Mouse (Mus musculus) kidney, postnatal 4 days (tissue): ENCODE data around the gene Rpl19.

Experiments
- DNase-seq, 2 experiments: peaks; one replicate each; pipeline ENCODE4 v3.0.0; 2021; ENCODE audit warnings: mixed read lengths in 2 of 2

The Rpl19 gene

GRCm38 (mm10) chr11:98026570-98027296 is at the start of gene Rpl19:
Gene Rpl19 (plus strand): TSS chr11:98026710.
- peak; percentile 94 to 96 for DNase-seq

GRCm38 (mm10) chr11:97977797-97978196 is 48.7 kb upstream of the Rpl19 start:
- DNase-seq: no peak

- DNase-seq: no peak
Observed at GRCm38 (mm10) chr11:97978392-97978791, 48.1 kb upstream of the Rpl19 start.

GRCm38 (mm10) chr11:97979824-97980495 is 46.5 kb upstream of the Rpl19 start:
- DNase-seq: no peak

- no peak for DNase-seq
Observed at GRCm38 (mm10) chr11:97980531-97980966, 46.0 kb upstream of the Rpl19 start.

- no peak for DNase-seq
Observed at GRCm38 (mm10) chr11:97982721-97983120, 43.8 kb upstream of the Rpl19 start.

GRCm38 (mm10) chr11:97983506-97983905 is 43.0 kb upstream of the Rpl19 start:
- DNase-seq: no peak

GRCm38 (mm10) chr11:97983983-97984382 is 42.5 kb upstream of the Rpl19 start:
- no peak for DNase-seq

- peak; percentile 55 to 62 for DNase-seq
Observed at GRCm38 (mm10) chr11:97985727-97986677, 40.5 kb upstream of the Rpl19 start, which contains the start of gene Plxdc1. Gene Plxdc1 (minus strand): TSS chr11:97986444.

GRCm38 (mm10) chr11:97986738-97987465 is 39.6 kb upstream of the Rpl19 start:
- DNase-seq: no peak

GRCm38 (mm10) chr11:97987551-97988526 is 38.7 kb upstream of the Rpl19 start:
- DNase-seq: peak; percentile 96 to 98

- DNase-seq: peak; percentile 88 to 92
Observed at GRCm38 (mm10) chr11:97988530-97989096, 37.9 kb upstream of the Rpl19 start.

GRCm38 (mm10) chr11:97994539-97995100 is 31.9 kb upstream of the Rpl19 start:
- DNase-seq: peak; percentile 88 to 90

- peak; percentile 70 to 76 for DNase-seq
Observed at GRCm38 (mm10) chr11:97995564-97996288, 30.8 kb upstream of the Rpl19 start, which contains the start of gene Arl5c. Gene Arl5c (minus strand): TSS chr11:97996181.

GRCm38 (mm10) chr11:97996691-97997090 is 29.8 kb upstream of the Rpl19 start:
- no peak for DNase-seq

GRCm38 (mm10) chr11:97997387-97997960 is 29.0 kb upstream of the Rpl19 start:
- DNase-seq: no peak

- no peak for DNase-seq
Observed at GRCm38 (mm10) chr11:97998074-97998793, 28.3 kb upstream of the Rpl19 start.

GRCm38 (mm10) chr11:97998898-97999608 is 27.5 kb upstream of the Rpl19 start:
- no peak for DNase-seq
